Mouse (Mus musculus) kidney, adult 2 months (tissue): ENCODE data around the gene March11. TPM values are rescaled to one million over a fixed set of nuclear protein-coding genes. Genes with fewer than 3 reads are reported as not detected.

Experiments used
- DNase-seq: peaks from one replicate; pipeline ENCODE4 v3.0.0; 2021
- H3K27ac ChIP-seq: fragments of 200-500 bp; 2 replicates; pipeline ENCODE4 v1.5.1; 2012; ENCODE audit warnings: low read depth, low read length, control low read depth, inconsistent platforms; ENCODE audit not compliant: insufficient read depth
- H3K27me3 ChIP-seq: fragments of 200-500 bp; replicated peaks from 2 replicates; pipeline ENCODE4 v1.6.1; 2012; ENCODE audit warnings: mild to moderate bottlenecking, moderate library complexity, low read length, inconsistent platforms; ENCODE audit not compliant: control insufficient read depth, insufficient read depth
- H3K36me3 ChIP-seq: fragments of 200-500 bp; 2 replicates; pipeline ENCODE4 v1.6.1; 2012; ENCODE audit warnings: mild to moderate bottlenecking, moderate library complexity, low read length, inconsistent platforms; ENCODE audit not compliant: control insufficient read depth, insufficient read depth
- H3K4me1 ChIP-seq: fragments of 200-500 bp; 2 replicates; pipeline ENCODE4 v1.6.1; 2011; ENCODE audit warnings: low read length; ENCODE audit not compliant: control insufficient read depth, insufficient read depth
- H3K4me3 ChIP-seq: fragments of 200-500 bp; 2 replicates; pipeline ENCODE4 v1.5.1; 2011; ENCODE audit warnings: mild to moderate bottlenecking, low read depth, low read length, control low read depth; ENCODE audit not compliant: insufficient read depth
- CTCF ChIP-seq: fragments of 200-500 bp; conservative IDR thresholded peaks from 2 replicates; pipeline ENCODE4 v1.5.1; 2011; ENCODE audit warnings: low read depth, mild to moderate bottlenecking, control low read depth, low read length, moderate library complexity, mixed read lengths; ENCODE audit not compliant: insufficient read depth, insufficient read length
- POLR2A ChIP-seq: fragments of 200-500 bp; IDR thresholded peaks from one replicate; pipeline ENCODE4 v1.6.1; 2011; ENCODE audit warnings: low read depth, low read length, control low read depth
- WGBS: fragments of 180-500 bp; shearing (Covaris S2); methylation state at CpG from one replicate; pipeline ENCODE4 v1.1.7; 2018; 5-methylcytosine and 5-hydroxymethylcytosine counted together
- polyA plus RNA-seq: library from polyadenylated mRNA; depleted of rRNA; stranded (reverse); fragments of >200 nt; gene quantifications from 2 replicates; pipeline ENCODE4 v1.2.3, GENCODE M21; 2012

Gene March11
- polyA plus RNA-seq, 1 experiment = 0.13 TPM

DNA sequence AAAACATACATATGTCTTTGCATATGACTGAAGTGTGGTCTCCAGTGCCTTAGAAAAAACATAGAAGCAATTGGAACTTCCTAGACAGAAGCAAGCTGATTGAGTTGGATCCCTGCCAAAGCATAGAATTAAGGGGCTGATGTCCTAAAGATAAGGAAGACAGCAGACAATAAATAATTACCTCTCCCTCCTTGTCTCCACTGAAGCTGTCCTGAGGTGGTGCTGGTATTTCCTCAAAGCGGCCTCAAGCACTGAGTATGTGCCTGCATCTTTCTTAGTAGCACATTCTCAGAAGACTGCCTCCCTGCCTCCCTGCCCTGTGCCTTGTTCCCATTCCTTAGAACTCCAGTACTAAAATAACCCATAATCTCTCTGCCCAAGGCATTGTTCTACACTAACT, 15.6 kb upstream of the March11 start:
- no peak overlapping the region for H3K4me3 ChIP-seq
- no peak for DNase-seq
- no peaks in the 10 kb centered on the region for H3K27me3 ChIP-seq
- no peak for TF ChIP-seq CTCF
- H3K36me3 ChIP-seq = no peaks in the 10 kb centered on the region
- H3K27ac ChIP-seq = no peak overlapping the region
- no peaks in the 10 kb centered on the region for H3K4me1 ChIP-seq
- 42% methylated on average over 1 of the region's 1 CpGs for WGBS

GRCm38 (mm10) chr15:26298668-26299067, 10.2 kb upstream of the March11 start:
- no peaks in the 10 kb centered on the region for H3K4me1 ChIP-seq
- TF ChIP-seq CTCF = no peak
- no peak for TF ChIP-seq POLR2A
- no peak for DNase-seq
- H3K36me3 ChIP-seq = no peaks in the 10 kb centered on the region
- WGBS = 86% methylated on average over 6 of the region's 6 CpGs
- H3K27me3 ChIP-seq = no peaks in the 10 kb centered on the region
- no peak overlapping the region for H3K4me3 ChIP-seq
- H3K27ac ChIP-seq = no peak overlapping the region

GRCm38 (mm10) chr15:26309291-26309931, 563 bp downstream of the March11 start:
- H3K4me1 ChIP-seq = no peaks in the 10 kb centered on the region
- no peak overlapping the region for H3K27ac ChIP-seq
- no peaks in the 10 kb centered on the region for H3K36me3 ChIP-seq
- peak; percentile 44 for DNase-seq
- peaks cover 7% of the 10 kb centered on the region for H3K27me3 ChIP-seq
- 2% methylated on average over 61 of the region's 62 CpGs for WGBS
- TF ChIP-seq CTCF = no peak
- TF ChIP-seq POLR2A = no peak
- no peak overlapping the region for H3K4me3 ChIP-seq

GRCm38 (mm10) chr15:26319866-26320265, 11.0 kb downstream of the March11 start:
- H3K36me3 ChIP-seq = no peaks in the 10 kb centered on the region
- H3K4me3 ChIP-seq = no peak overlapping the region
- WGBS = 78% methylated on average over 2 of the region's 2 CpGs
- no peak for DNase-seq
- H3K4me1 ChIP-seq = no peaks in the 10 kb centered on the region
- no peaks in the 10 kb centered on the region for H3K27me3 ChIP-seq
- no peak for TF ChIP-seq CTCF
- TF ChIP-seq POLR2A = no peak
- no peak overlapping the region for H3K27ac ChIP-seq

GRCm38 (mm10) chr15:26320402-26320801, 11.6 kb downstream of the March11 start:
- no peak for TF ChIP-seq CTCF
- TF ChIP-seq POLR2A = no peak
- 91% methylated on average over 3 of the region's 3 CpGs for WGBS
- Histone ChIP-seq H3K27ac (no peak overlapping the region), H3K36me3 (no peaks in the 10 kb centered on the region), H3K4me3 (no peak overlapping the region), H3K27me3 (no peaks in the 10 kb centered on the region), H3K4me1 (no peaks in the 10 kb centered on the region)
- no peak for DNase-seq

DNA sequence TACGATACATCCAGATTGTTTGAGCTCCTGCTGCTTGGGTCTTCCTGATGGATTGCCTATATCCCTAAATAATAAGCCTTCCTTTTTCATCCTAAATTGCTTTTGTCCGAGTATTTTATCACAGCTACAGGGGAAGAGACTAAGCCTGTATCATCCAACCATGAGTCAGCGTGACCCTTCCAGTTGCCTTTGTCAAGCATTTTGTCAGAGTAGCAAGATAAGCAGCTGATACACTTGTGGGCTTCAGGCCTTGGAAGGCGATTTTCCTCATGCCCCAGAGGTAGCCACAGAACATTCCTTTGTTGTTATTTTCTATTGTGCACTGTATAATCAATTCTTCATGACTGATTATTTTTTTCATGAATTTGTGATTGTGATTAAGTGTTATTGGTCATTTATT, 14.0 kb downstream of the March11 start:
- WGBS = 87% methylated on average over 4 of the region's 4 CpGs
- Histone ChIP-seq H3K27me3 (no peaks in the 10 kb centered on the region; the same call in 1 of the 2 replicates), H3K36me3 (no peaks in the 10 kb centered on the region), H3K4me1 (no peaks in the 10 kb centered on the region), H3K4me3 (no peak overlapping the region), H3K27ac (no peak overlapping the region)
- TF ChIP-seq CTCF (no peak), POLR2A (no peak)
- no peak for DNase-seq

DNA sequence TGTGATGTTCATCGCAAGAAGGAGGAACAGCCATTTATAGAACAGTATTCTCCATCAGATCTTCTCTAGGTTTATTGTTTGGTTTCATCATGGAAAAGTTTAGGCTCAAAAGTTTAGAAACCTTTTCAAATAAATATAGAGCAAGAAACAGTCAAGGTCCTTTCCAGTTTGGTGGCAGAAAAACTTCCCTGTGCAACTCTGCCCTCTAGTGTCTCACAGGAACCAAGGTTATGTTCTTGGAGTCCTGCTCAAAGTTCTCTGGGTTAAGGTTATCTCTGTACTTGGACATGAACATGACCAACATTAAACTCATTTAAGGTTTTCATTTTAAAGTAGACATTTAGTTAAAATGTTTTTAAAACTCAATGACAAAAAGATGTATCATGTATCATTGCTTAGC, 18.3 kb downstream of the March11 start:
- TF ChIP-seq CTCF (peak; percentile 28; the same call in 1 of the 2 replicates), POLR2A (no peak)
- WGBS = 81% methylated on average over 1 of the region's 1 CpGs

GRCm38 (mm10) chr15:26335791-26336190, 26.9 kb downstream of the March11 start:
- Histone ChIP-seq H3K27me3 (no peaks in the 10 kb centered on the region), H3K27ac (no peak overlapping the region), H3K4me1 (no peaks in the 10 kb centered on the region), H3K4me3 (no peak overlapping the region), H3K36me3 (no peaks in the 10 kb centered on the region)
- TF ChIP-seq CTCF (no peak), POLR2A (no peak)
- WGBS = 71% methylated on average over 3 of the region's 3 CpGs
- no peak for DNase-seq

More for the DNA sequence above, 18.3 kb downstream of the March11 start:
- Histone ChIP-seq H3K36me3 (no peaks in the 10 kb centered on the region), H3K4me3 (no peak overlapping the region), H3K27ac (no peak overlapping the region), H3K27me3 (no peaks in the 10 kb centered on the region; the same call in 1 of the 2 replicates), H3K4me1 (no peaks in the 10 kb centered on the region)
- DNase-seq = peak; percentile 27
